Comparison of ENCODE assay signal across 7 mouse cellular contexts in genomic region chr1:52113666-52114069, GRCm38 (mm10). TPM values are rescaled to one million over a fixed set of nuclear protein-coding genes. Genes with fewer than 3 reads are reported as not detected.
DNase-seq lines count a peak whose midpoint lies in the region; ATAC-seq lines count a peak whose summit lies in the region.

No protein-coding gene starts in this region.

- peak; percentile 99 for DNase-seq in adrenal gland, adult 2 months
- peak; percentile 95 for DNase-seq in embryo, embryonic 11.5 days (ENCODE audit: low read depth, low spot score)
- peak; percentile 99 for DNase-seq in gastrocnemius, postnatal 4 days (ENCODE audit: low spot score in 2 of 2)
- DNase-seq in left cerebral cortex, postnatal 36 days (ENCODE audit: low spot score in 2 of 2) = peak; percentile 99
- peak; percentile 100 for DNase-seq in midbrain, embryonic 11.5 days (ENCODE audit: low spot score, missing footprints)
- peak; percentile 99 for DNase-seq in skeletal muscle tissue, adult 2 months (ENCODE audit: low read depth, low spot score)

- H3K4me3 ChIP-seq in intestine, embryonic 16.5 days (ENCODE audit: low read length) = peak overlapping the region; percentile 42
- peak overlapping the region; percentile 29; the same call in 1 of the 2 replicates for H3K4me3 ChIP-seq in midbrain, embryonic 11.5 days (ENCODE audit: low read depth, low read length)

- intact Hi-C loops in left cerebral cortex, postnatal 36 days (cut with DNase I) = no loop called here

- H3K9me3 ChIP-seq in intestine, embryonic 16.5 days (ENCODE audit: control insufficient read depth, low read length) = no peaks in the 10 kb centered on the region
- H3K9me3 ChIP-seq in midbrain, embryonic 11.5 days (ENCODE audit: control insufficient read depth, low read length) = no peaks in the 10 kb centered on the region

- under 1% methylated on average over 32 of the region's 32 CpGs for WGBS in intestine, embryonic 16.5 days
- WGBS in midbrain, embryonic 11.5 days = 1% methylated on average over 31 of the region's 32 CpGs

- H3K27me3 ChIP-seq in intestine, embryonic 16.5 days (replicated peaks; ENCODE audit: control insufficient read depth, insufficient read depth, low read length) = no peaks in the 10 kb centered on the region
- H3K27me3 ChIP-seq in midbrain, embryonic 11.5 days (ENCODE audit: control insufficient read depth, insufficient read depth, low read length) = no peaks in the 10 kb centered on the region

- peak overlapping the region; percentile 54 for H3K4me2 ChIP-seq in intestine, embryonic 16.5 days (ENCODE audit: low read depth, low read length)
- H3K4me2 ChIP-seq in midbrain, embryonic 11.5 days = peak overlapping the region; percentile 62

- ATAC-seq in intestine, embryonic 16.5 days = peak; percentile 97
- peak; percentile 97 for ATAC-seq in midbrain, embryonic 11.5 days (ENCODE audit: low FRiP score)

- H3K27ac ChIP-seq in intestine, embryonic 16.5 days (ENCODE audit: low read length) = peak overlapping the region; percentile 43
- no peak overlapping the region for H3K27ac ChIP-seq in midbrain, embryonic 11.5 days (ENCODE audit: low read depth, low read length)

- peaks cover 5% of the 10 kb centered on the region for H3K4me1 ChIP-seq in intestine, embryonic 16.5 days (ENCODE audit: control insufficient read depth, insufficient read depth, low read length)
- H3K4me1 ChIP-seq in midbrain, embryonic 11.5 days (ENCODE audit: control insufficient read depth, insufficient read depth, low read length) = peaks cover 4% of the 10 kb centered on the region; the same call in 1 of the 2 replicates

- H3K9ac ChIP-seq in intestine, embryonic 16.5 days (ENCODE audit: low read depth, low read length) = peak overlapping the region; percentile 58
- H3K9ac ChIP-seq in midbrain, embryonic 11.5 days (ENCODE audit: low read length) = peak overlapping the region; percentile 69

- H3K36me3 ChIP-seq in intestine, embryonic 16.5 days (ENCODE audit: control insufficient read depth, insufficient read depth, low read length) = no peaks in the 10 kb centered on the region
- H3K36me3 ChIP-seq in midbrain, embryonic 11.5 days (ENCODE audit: control insufficient read depth, insufficient read depth, low read length) = no peaks in the 10 kb centered on the region

RNA-seq across cellular contexts. Expression of gene Stat1, which starts 5.6 kb away (rescaled TPM):
- 100 to 1,000 TPM in 1 of 2 experiments, 10 to 100 TPM in 1; 79.2 to 131 TPM for total RNA-seq in adrenal gland, adult 2 months (2021)
- polyA plus RNA-seq in adrenal gland, adult 2 months (2012; rRNA removed) = 97.2 and 127 TPM in 2 replicates
- total RNA-seq in gastrocnemius, postnatal 4 days (2021) = 10 to 100 TPM; 13.9 to 16.3 TPM
- 30.3 and 33.4 TPM in 2 replicates for polyA plus RNA-seq in intestine, embryonic 16.5 days (2015; fragmentation: Nextera tagmentation; extraction: Ambion mirVana)
- total RNA-seq in left cerebral cortex, postnatal 36 days (2021) = 10 to 100 TPM; 19.1 to 19.8 TPM
- 15.0 and 16.3 TPM in 2 replicates for polyA plus RNA-seq in midbrain, embryonic 11.5 days (2014; fragmentation: Nextera tagmentation; extraction: Ambion mirVana)
